Mouse (Mus musculus) T-helper 1 cell (primary cell): ENCODE measurements around the gene 4933415F23Rik.
"Not testable (repeated sequence)": the region's sequence is repeated elsewhere in the genome, so short reads cannot be mapped to it uniquely, and the experiment has no call there.

ENCODE experiments used
- in situ Hi-C: fragments of 300-600 bp; cut with MboI, MseI; formaldehyde crosslinking; loops from one replicate; pipeline ENCODE4 v1.15.1; 2025; ENCODE audit warnings: high pct_unique_total_duplicates

Gene 4933415F23Rik

GRCm38 (mm10) chr1:23102021-23102420, at the start of gene 4933415F23Rik:
4933415F23Rik (minus strand) TSS chr1:23102253.
- in situ Hi-C loops, result no loop called here

GRCm38 (mm10) chr1:23151722-23152121, 49.7 kb upstream of the 4933415F23Rik start:
- in situ Hi-C loops, result no loop called here

- in situ Hi-C loops, result no loop called here
Observed at GRCm38 (mm10) chr1:23146198-23146873, 44.3 kb upstream of the 4933415F23Rik start.

GRCm38 (mm10) chr1:23141121-23141811, 39.2 kb upstream of the 4933415F23Rik start:
- in situ Hi-C loops, result no loop called here

GRCm38 (mm10) chr1:23140530-23140929, 38.5 kb upstream of the 4933415F23Rik start:
- in situ Hi-C loops, result not testable (repeated sequence)

- in situ Hi-C loops, result no loop called here
Observed at GRCm38 (mm10) chr1:23120901-23121300, 18.8 kb upstream of the 4933415F23Rik start.

GRCm38 (mm10) chr1:23119406-23119805, 17.4 kb upstream of the 4933415F23Rik start:
- in situ Hi-C loops, result no loop called here

- in situ Hi-C loops, result no loop called here
Observed at GRCm38 (mm10) chr1:23117423-23117822, 15.4 kb upstream of the 4933415F23Rik start.

GRCm38 (mm10) chr1:23109191-23109590, 7.1 kb upstream of the 4933415F23Rik start:
- in situ Hi-C loops, result no loop called here

GRCm38 (mm10) chr1:23102881-23103280, 828 bp upstream of the 4933415F23Rik start:
- in situ Hi-C loops, result no loop called here

GRCm38 (mm10) chr1:23099791-23100190, 2.3 kb downstream of the 4933415F23Rik start:
- in situ Hi-C loops, result no loop called here

- in situ Hi-C loops, result no loop called here
Observed at GRCm38 (mm10) chr1:23098451-23098850, 3.6 kb downstream of the 4933415F23Rik start.

- in situ Hi-C loops, result no loop called here
Observed at GRCm38 (mm10) chr1:23097996-23098395, 4.1 kb downstream of the 4933415F23Rik start.

GRCm38 (mm10) chr1:23067715-23068114, 34.3 kb downstream of the 4933415F23Rik start:
- in situ Hi-C loops, result no loop called here

- in situ Hi-C loops, result no loop called here
Observed at GRCm38 (mm10) chr1:23064717-23065475, 37.2 kb downstream of the 4933415F23Rik start.

- in situ Hi-C loops, result no loop called here
Observed at GRCm38 (mm10) chr1:23063946-23064345, 38.1 kb downstream of the 4933415F23Rik start.

- in situ Hi-C loops, result no loop called here
Observed at GRCm38 (mm10) chr1:23061614-23062373, 40.3 kb downstream of the 4933415F23Rik start.

GRCm38 (mm10) chr1:23060056-23060455, 42.0 kb downstream of the 4933415F23Rik start:
- in situ Hi-C loops, result no loop called here
